Mouse (Mus musculus) neural tube, embryonic 15.5 days (tissue): ENCODE data around the gene Otud7b. TPM values are rescaled to one million over a fixed set of nuclear protein-coding genes. Genes with fewer than 3 reads are reported as not detected.
A peak's percentile ranks its signal among the peaks of the same experiment; 100 is the strongest.
"Not testable (repeated sequence)": the region's sequence is repeated elsewhere in the genome, so short reads cannot be mapped to it uniquely, and the experiment has no call there.

Source experiments
- ATAC-seq: fragments of 200-750 bp; cut with Nextera tagmentation; 2 replicates; pipeline ENCODE4 v1.8.0; 2017; ENCODE audit warnings: mild to moderate bottlenecking, moderate TSS enrichment, moderate library complexity; ENCODE audit not compliant: low FRiP score
- H3K27ac ChIP-seq: fragments of 300-500 bp; sonication (generic); replicated peaks from 2 replicates; pipeline ENCODE4 v1.5.1; 2015; ENCODE audit warnings: mild to moderate bottlenecking, inconsistent platforms
- H3K27me3 ChIP-seq: fragments of 300-500 bp; sonication (generic); replicated peaks from 2 replicates; pipeline ENCODE4 v1.6.1; 2015; ENCODE audit warnings: inconsistent platforms
- H3K36me3 ChIP-seq: fragments of 300-500 bp; sonication (generic); 2 replicates; pipeline ENCODE4 v1.6.1; 2015; ENCODE audit warnings: inconsistent platforms
- H3K4me1 ChIP-seq: fragments of 300-500 bp; sonication (generic); 2 replicates; pipeline ENCODE4 v1.6.1; 2015; ENCODE audit warnings: inconsistent platforms
- H3K4me2 ChIP-seq: fragments of 300-500 bp; sonication (generic); 2 replicates; pipeline ENCODE4 v1.6.1; 2015; ENCODE audit warnings: inconsistent platforms, mild to moderate bottlenecking, moderate library complexity
- H3K4me3 ChIP-seq: fragments of 300-500 bp; sonication (generic); replicated peaks from 2 replicates; pipeline ENCODE4 v1.5.1; 2015; ENCODE audit warnings: mild to moderate bottlenecking, inconsistent platforms
- H3K9ac ChIP-seq: fragments of 300-500 bp; sonication (generic); replicated peaks from 2 replicates; pipeline ENCODE4 v1.6.1; 2015; ENCODE audit warnings: mild to moderate bottlenecking, inconsistent platforms
- H3K9me3 ChIP-seq: fragments of 300-500 bp; sonication (generic); replicated peaks from 2 replicates; pipeline ENCODE4 v1.6.1; 2016; ENCODE audit warnings: inconsistent platforms
- WGBS: fragments of 180-500 bp; shearing (Covaris S2); methylation state at CpG from one replicate; pipeline ENCODE4 v1.1.7; 2015; ENCODE audit warnings: mixed read lengths; 5-methylcytosine and 5-hydroxymethylcytosine counted together
- polyA plus RNA-seq: library from polyadenylated mRNA; unstranded; fragments of >200 nt; fragmentation: Nextera tagmentation; extraction: Ambion mirVana; gene quantifications from 2 replicates; pipeline ENCODE4 v1.2.1, GENCODE M21; 2015

Otud7b gene
- polyA plus RNA-seq, 1 experiment from 2014 or later = 10.5 TPM

GRCm38 (mm10) chr3:96194966-96195365 lies 90.6 kb downstream of the Otud7b start:
- no peak overlapping the region for H3K4me3 ChIP-seq
- H3K27me3 ChIP-seq = no peaks in the 10 kb centered on the region; the same call in 1 of the 2 replicates
- no peak overlapping the region for H3K9ac ChIP-seq
- peaks cover 16% of the 10 kb centered on the region for H3K4me1 ChIP-seq
- ATAC-seq = no peak
- no peak overlapping the region for H3K4me2 ChIP-seq
- peaks cover 55% of the 10 kb centered on the region for H3K36me3 ChIP-seq
- H3K9me3 ChIP-seq = no peaks in the 10 kb centered on the region
- 88% methylated on average over 10 of the region's 10 CpGs for WGBS
- H3K27ac ChIP-seq = no peak overlapping the region

- Histone ChIP-seq H3K9me3 (no peaks in the 10 kb centered on the region), H3K27me3 (no peaks in the 10 kb centered on the region; the same call in 1 of the 2 replicates), H3K4me3 (peak overlapping the region; percentile 77; the same call in 1 of the 2 replicates), H3K4me1 (peaks cover 16% of the 10 kb centered on the region), H3K27ac (no peak overlapping the region), H3K4me2 (peak overlapping the region; percentile 99), H3K9ac (no peak overlapping the region; the same call in 1 of the 2 replicates), H3K36me3 (peaks cover 47% of the 10 kb centered on the region)
- no peak for ATAC-seq
- WGBS = 93% methylated on average over 11 of the region's 11 CpGs
Measured at GRCm38 (mm10) chr3:96195616-96196313, 91.4 kb downstream of the Otud7b start.

GRCm38 (mm10) chr3:96196437-96197128 lies 92.3 kb downstream of the Otud7b start:
- WGBS = 15% methylated on average over 27 of the region's 27 CpGs
- H3K9ac ChIP-seq = peak overlapping the region; percentile 98
- no peaks in the 10 kb centered on the region for H3K9me3 ChIP-seq
- H3K27me3 ChIP-seq = no peaks in the 10 kb centered on the region; the same call in 1 of the 2 replicates
- H3K36me3 ChIP-seq = peaks cover 39% of the 10 kb centered on the region
- peaks cover 16% of the 10 kb centered on the region for H3K4me1 ChIP-seq
- peak; percentile 42 for ATAC-seq
- peak overlapping the region; percentile 99 for H3K4me2 ChIP-seq
- peak overlapping the region; percentile 77 for H3K4me3 ChIP-seq
- H3K27ac ChIP-seq = peak overlapping the region; percentile 99

- peak overlapping the region; percentile 77 for H3K4me3 ChIP-seq
- ATAC-seq = peak; percentile 95
- under 1% methylated on average over 50 of the region's 50 CpGs for WGBS
- no peaks in the 10 kb centered on the region; the same call in 1 of the 2 replicates for H3K27me3 ChIP-seq
- H3K27ac ChIP-seq = peak overlapping the region; percentile 99
- peak overlapping the region; percentile 99 for H3K4me2 ChIP-seq
- peak overlapping the region; percentile 98 for H3K9ac ChIP-seq
- peaks cover 16% of the 10 kb centered on the region for H3K4me1 ChIP-seq
- H3K9me3 ChIP-seq = no peaks in the 10 kb centered on the region
- H3K36me3 ChIP-seq = peaks cover 34% of the 10 kb centered on the region
Measured at GRCm38 (mm10) chr3:96197129-96197749, 92.9 kb downstream of the Otud7b start.

GRCm38 (mm10) chr3:96198181-96198580 lies 93.9 kb downstream of the Otud7b start:
- Histone ChIP-seq H3K4me1 (peaks cover 16% of the 10 kb centered on the region), H3K9me3 (no peaks in the 10 kb centered on the region), H3K4me2 (peak overlapping the region; percentile 99), H3K36me3 (peaks cover 25% of the 10 kb centered on the region), H3K27me3 (no peaks in the 10 kb centered on the region; the same call in 1 of the 2 replicates), H3K9ac (peak overlapping the region; percentile 21; the same call in 1 of the 2 replicates), H3K27ac (peak overlapping the region; percentile 99), H3K4me3 (peak overlapping the region; percentile 77)
- ATAC-seq = peak; percentile 40; the same call in 1 of the 2 replicates
- 5% methylated on average over 6 of the region's 6 CpGs for WGBS

GRCm38 (mm10) chr3:96198601-96199251 lies 94.4 kb downstream of the Otud7b start:
- peaks cover 16% of the 10 kb centered on the region for H3K4me1 ChIP-seq
- ATAC-seq, H3K27ac ChIP-seq, H3K9me3 ChIP-seq, H3K27me3 ChIP-seq, H3K9ac ChIP-seq: not testable (repeated sequence)
- peaks cover 19% of the 10 kb centered on the region for H3K36me3 ChIP-seq
- WGBS = 32% methylated on average over 8 of the region's 8 CpGs
- H3K4me3 ChIP-seq = peak overlapping the region; percentile 77; the same call in 1 of the 2 replicates
- peak overlapping the region; percentile 99 for H3K4me2 ChIP-seq

GRCm38 (mm10) chr3:96199731-96200130 lies 95.4 kb downstream of the Otud7b start:
- H3K4me1 ChIP-seq = peaks cover 16% of the 10 kb centered on the region
- no peaks in the 10 kb centered on the region for H3K9me3 ChIP-seq
- H3K27ac ChIP-seq = no peak overlapping the region
- H3K36me3 ChIP-seq = peaks cover 9% of the 10 kb centered on the region
- no peak for ATAC-seq
- no peaks in the 10 kb centered on the region; the same call in 1 of the 2 replicates for H3K27me3 ChIP-seq
- no peak overlapping the region for H3K4me3 ChIP-seq
- WGBS = 92% methylated on average over 2 of the region's 2 CpGs
- H3K9ac ChIP-seq = no peak overlapping the region
- no peak overlapping the region for H3K4me2 ChIP-seq

- no peak overlapping the region for H3K27ac ChIP-seq
- ATAC-seq = no peak
Measured at GRCm38 (mm10) chr3:96207819-96208218, 103.5 kb downstream of the Otud7b start.

GRCm38 (mm10) chr3:96209242-96209641 lies 104.9 kb downstream of the Otud7b start:
- ATAC-seq = no peak
- Histone ChIP-seq H3K9me3 (no peaks in the 10 kb centered on the region), H3K4me3 (no peak overlapping the region), H3K4me2 (no peak overlapping the region), H3K36me3 (no peaks in the 10 kb centered on the region), H3K27ac (no peak overlapping the region), H3K9ac (no peak overlapping the region), H3K27me3 (no peaks in the 10 kb centered on the region), H3K4me1 (no peaks in the 10 kb centered on the region)
- WGBS = 33% methylated on average over 15 of the region's 15 CpGs

More at GRCm38 (mm10) chr3:96207819-96208218, 103.5 kb downstream of the Otud7b start:
- no peaks in the 10 kb centered on the region for H3K36me3 ChIP-seq
- H3K4me1 ChIP-seq = no peaks in the 10 kb centered on the region
- WGBS = 86% methylated on average over 3 of the region's 3 CpGs
- no peak overlapping the region for H3K4me2 ChIP-seq
- H3K4me3 ChIP-seq = no peak overlapping the region
- H3K9ac ChIP-seq = no peak overlapping the region
- H3K9me3 ChIP-seq = no peaks in the 10 kb centered on the region
- no peaks in the 10 kb centered on the region for H3K27me3 ChIP-seq
